Mouse (Mus musculus) bone marrow macrophage, adult 2 months (primary cell): ENCODE measurements around the gene Ice2.

Experiments
- CTCF ChIP-seq: IDR thresholded peaks from 2 replicates; pipeline ENCODE4 v1.5.1; 2012; ENCODE audit warnings: low read depth, mild to moderate bottlenecking, low read length, moderate library complexity
- POLR2A ChIP-seq: IDR thresholded peaks from 2 replicates; pipeline ENCODE4 v1.6.1; 2012; ENCODE audit warnings: mild to moderate bottlenecking, low read depth, low read length, borderline replicate concordance

DNA sequence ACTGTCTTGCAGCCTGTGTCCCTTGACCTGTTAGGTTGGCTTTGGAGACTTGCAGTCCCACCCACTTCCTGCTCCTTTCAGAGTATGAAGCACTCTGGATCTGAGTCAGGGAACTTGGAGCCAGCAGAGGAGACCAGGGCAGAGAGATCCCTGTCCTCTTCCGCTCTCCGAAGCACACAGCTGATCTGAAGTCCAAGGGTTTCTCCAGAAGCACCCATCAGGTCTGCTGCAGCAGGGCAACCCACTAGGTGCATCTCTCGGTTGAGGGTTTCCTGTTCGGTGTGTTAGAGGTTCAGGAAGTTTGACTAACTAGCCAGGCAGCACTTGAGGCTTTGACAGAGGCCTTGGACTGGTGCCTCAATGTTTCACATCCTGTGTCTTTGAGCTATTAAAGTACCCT is 57.7 kb downstream of the Ice2 start:
- TF ChIP-seq POLR2A (no peak), CTCF (no peak)
